ENCODE assay signal across 8 mouse cellular contexts in genomic region chr8:119345029-119345682, GRCm38 (mm10). TPM values are rescaled to one million over a fixed set of nuclear protein-coding genes. Genes with fewer than 3 reads are reported as not detected.
DNase-seq lines count a peak whose midpoint lies in the region; ATAC-seq and TF ChIP-seq lines count a peak whose summit lies in the region.

No protein-coding gene starts in this region.

- H3K27me3 ChIP-seq in kidney, embryonic 14.5 days (ENCODE audit: control insufficient read depth, insufficient read depth, low read length), result no peaks in the 10 kb centered on the region
- peaks cover 10% of the 10 kb centered on the region; the same call in 1 of the 2 replicates for H3K27me3 ChIP-seq in forebrain, embryonic 10.5 days (ENCODE audit: poor library complexity, severe bottlenecking)
- H3K27me3 ChIP-seq in limb, embryonic 11.5 days (ENCODE audit: control insufficient read depth, insufficient read depth, low read length), result no peaks in the 10 kb centered on the region

- no peak for TF ChIP-seq POLR2A in olfactory bulb, adult 2 months (IDR thresholded peaks at IDR 0.05; ENCODE audit: insufficient read depth, low read depth, low read length)

- no peak for ATAC-seq in kidney, embryonic 14.5 days (ENCODE audit: low FRiP score, low TSS enrichment)
- no peak for ATAC-seq in limb, embryonic 11.5 days (ENCODE audit: insufficient number of reproducible peaks, low FRiP score, low TSS enrichment, low read depth)

- no peak for TF ChIP-seq CTCF in olfactory bulb, adult 2 months (IDR thresholded peaks at IDR 0.05; ENCODE audit: insufficient read depth, low read depth, low read length)

- H3K9me3 ChIP-seq in kidney, embryonic 14.5 days (ENCODE audit: control insufficient read depth, low read length), result peaks cover 3% of the 10 kb centered on the region; the same call in 1 of the 2 replicates
- H3K9me3 ChIP-seq in forebrain, embryonic 10.5 days, result peaks cover 4% of the 10 kb centered on the region; the same call in 1 of the 2 replicates
- H3K9me3 ChIP-seq in limb, embryonic 11.5 days (ENCODE audit: control insufficient read depth, low read length), result no peaks in the 10 kb centered on the region; the same call in 1 of the 2 replicates

- no peak for DNase-seq in kidney, adult 9 months
- DNase-seq in MN1 (ENCODE audit: low spot score), result peak; percentile 40
- DNase-seq in forebrain, embryonic 10.5 days (ENCODE audit: extremely low spot score, low spot score), result no peak
- DNase-seq in limb, embryonic 11.5 days (ENCODE audit: low spot score), result no peak
- DNase-seq in layer of hippocampus, adult 8-10 months (ENCODE audit: low spot score in 2 of 2), result no peak
- DNase-seq in right cerebral cortex, postnatal 4 days, result no peak

- peak overlapping the region; percentile 91 for H3K9ac ChIP-seq in kidney, embryonic 14.5 days (ENCODE audit: low read depth, low read length)
- peak overlapping the region; percentile 77 for H3K9ac ChIP-seq in limb, embryonic 11.5 days (ENCODE audit: low read length)

- no peak overlapping the region for H3K27ac ChIP-seq in kidney, embryonic 14.5 days (ENCODE audit: low read depth, low read length)
- H3K27ac ChIP-seq in forebrain, embryonic 10.5 days, result peak overlapping the region; percentile 88
- H3K27ac ChIP-seq in limb, embryonic 11.5 days (replicated peaks; ENCODE audit: low read depth, low read length), result no peak overlapping the region
- no peak overlapping the region for H3K27ac ChIP-seq in olfactory bulb, adult 2 months (ENCODE audit: insufficient read depth, low read depth, low read length)

- 57% methylated on average over 22 of the region's 22 CpGs for WGBS in kidney, embryonic 14.5 days
- WGBS in forebrain, embryonic 10.5 days, result 63% methylated on average over 22 of the region's 22 CpGs
- WGBS in limb, embryonic 11.5 days, result 59% methylated on average over 22 of the region's 22 CpGs
- WGBS in olfactory bulb, adult 2 months, result 48% methylated on average over 22 of the region's 22 CpGs

- H3K36me3 ChIP-seq in kidney, embryonic 14.5 days (ENCODE audit: control insufficient read depth, insufficient read depth, low read length), result peaks cover 34% of the 10 kb centered on the region
- peaks cover 44% of the 10 kb centered on the region for H3K36me3 ChIP-seq in forebrain, embryonic 10.5 days (replicated peaks)
- peaks cover 19% of the 10 kb centered on the region for H3K36me3 ChIP-seq in limb, embryonic 11.5 days (ENCODE audit: control insufficient read depth, insufficient read depth, low read length)

- H3K4me1 ChIP-seq in kidney, embryonic 14.5 days (ENCODE audit: control insufficient read depth, insufficient read depth, low read length), result peaks cover 6% of the 10 kb centered on the region; the same call in 1 of the 2 replicates
- peaks cover 13% of the 10 kb centered on the region for H3K4me1 ChIP-seq in forebrain, embryonic 10.5 days
- 0 out of 2 replicates have a peak, but pooled peaks cover 3% of the 10 kb centered on the region for H3K4me1 ChIP-seq in limb, embryonic 11.5 days (ENCODE audit: control insufficient read depth, insufficient read depth, low read length)
- peaks cover 8% of the 10 kb centered on the region for H3K4me1 ChIP-seq in olfactory bulb, adult 2 months (ENCODE audit: control insufficient read depth, insufficient read depth, low read length)

- peak overlapping the region; percentile 46 for H3K4me2 ChIP-seq in kidney, embryonic 14.5 days (replicated peaks; ENCODE audit: low read depth, low read length)
- peak overlapping the region; percentile 74 for H3K4me2 ChIP-seq in limb, embryonic 11.5 days (ENCODE audit: low read depth, severe bottlenecking)

- H3K4me3 ChIP-seq in kidney, embryonic 14.5 days (ENCODE audit: low read length), result peak overlapping the region; percentile 86
- peak overlapping the region; percentile 99 for H3K4me3 ChIP-seq in forebrain, embryonic 10.5 days
- H3K4me3 ChIP-seq in limb, embryonic 11.5 days (ENCODE audit: low read depth, low read length), result peak overlapping the region; percentile 98
- H3K4me3 ChIP-seq in olfactory bulb, adult 2 months (ENCODE audit: insufficient read depth, low read depth, low read length), result peak overlapping the region; percentile 79

RNA-seq across cellular contexts. Expression of gene Hsbp1, which starts 0.9 kb away (rescaled TPM):
- 305 and 387 TPM in 2 replicates for polyA plus RNA-seq in kidney, embryonic 14.5 days (2014; fragmentation: Nextera tagmentation; extraction: Ambion mirVana)
- polyA plus RNA-seq in forebrain, embryonic 10.5 days (2016; fragmentation: Nextera tagmentation; extraction: Ambion mirVana), result 246 and 255 TPM in 2 replicates
- polyA plus RNA-seq in limb, embryonic 11.5 days (2014; fragmentation: Nextera tagmentation; extraction: Ambion mirVana), result 258 and 272 TPM in 2 replicates
- polyA plus RNA-seq in olfactory bulb, adult 2 months (2012; ENCODE audit: insufficient read depth, insufficient read length, low replicate concordance, missing spikeins), result not detected in 2 replicates
- 100 to 1,000 TPM; 307 to 316 (median 311) TPM for total RNA-seq in layer of hippocampus, adult 8-10 months (2022)

RNA-seq across cellular contexts. Expression of gene Mlycd, which starts 49.5 kb away (rescaled TPM):
- 10.8 and 12.1 TPM in 2 replicates for polyA plus RNA-seq in kidney, embryonic 14.5 days (2014; fragmentation: Nextera tagmentation; extraction: Ambion mirVana)
- 9.2 and 10.2 TPM in 2 replicates for polyA plus RNA-seq in forebrain, embryonic 10.5 days (2016; fragmentation: Nextera tagmentation; extraction: Ambion mirVana)
- 6.9 and 8.3 TPM in 2 replicates for polyA plus RNA-seq in limb, embryonic 11.5 days (2014; fragmentation: Nextera tagmentation; extraction: Ambion mirVana)
- polyA plus RNA-seq in olfactory bulb, adult 2 months (2012; ENCODE audit: insufficient read depth, insufficient read length, low replicate concordance, missing spikeins), result not detected in 2 replicates
- total RNA-seq in layer of hippocampus, adult 8-10 months (2022), result 10 to 100 TPM; 26.3 to 28.5 (median 27.2) TPM

Comparison
In these comparisons a context has a peak if more than half of its experiments do, and no peak if none do; other contexts are left out.
1. RNA of gene Hsbp1, which starts 0.9 kb away (polyA plus RNA-seq): 305 to 387 TPM in kidney, embryonic 14.5 days, 258 to 272 TPM in limb, embryonic 11.5 days and 246 to 255 TPM in forebrain, embryonic 10.5 days; not detected in olfactory bulb, adult 2 months; every median in the first group is over 100 times any median in the second.
2. Peak in every context shown above with its lines, with median percentiles within 50 percentile points of each other: H3K4me3 ChIP-seq.